Mouse (Mus musculus): ENCODE measurements around the gene Tbx10.

Tbx10 gene

DNA sequence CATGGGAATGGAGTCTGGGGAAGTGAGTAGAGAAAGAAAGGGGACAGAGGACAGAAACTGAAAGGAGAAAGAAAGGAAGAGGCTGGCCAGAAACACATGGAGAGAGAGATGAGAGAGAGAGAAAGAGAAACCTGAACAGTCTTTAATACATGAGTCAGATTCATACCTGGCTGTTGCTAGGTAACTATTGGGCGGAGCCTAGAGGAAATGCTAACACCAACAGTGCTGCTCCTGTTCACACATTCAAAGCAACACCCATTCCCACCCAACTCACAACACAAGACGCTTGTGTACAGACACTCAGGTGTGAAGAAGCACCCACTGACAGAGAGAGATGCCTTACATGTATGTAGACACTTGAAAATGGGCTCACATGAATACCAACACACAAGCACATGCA, 16.7 kb upstream of the Tbx10 start:
- no peak for DNase-seq (ENCODE audit: low read depth, low spot score)

GRCm38 (mm10) chr19:3980309-3980708, 12.2 kb upstream of the Tbx10 start:
- peak; percentile 87 for DNase-seq (ENCODE audit: low read depth, low spot score)

DNA sequence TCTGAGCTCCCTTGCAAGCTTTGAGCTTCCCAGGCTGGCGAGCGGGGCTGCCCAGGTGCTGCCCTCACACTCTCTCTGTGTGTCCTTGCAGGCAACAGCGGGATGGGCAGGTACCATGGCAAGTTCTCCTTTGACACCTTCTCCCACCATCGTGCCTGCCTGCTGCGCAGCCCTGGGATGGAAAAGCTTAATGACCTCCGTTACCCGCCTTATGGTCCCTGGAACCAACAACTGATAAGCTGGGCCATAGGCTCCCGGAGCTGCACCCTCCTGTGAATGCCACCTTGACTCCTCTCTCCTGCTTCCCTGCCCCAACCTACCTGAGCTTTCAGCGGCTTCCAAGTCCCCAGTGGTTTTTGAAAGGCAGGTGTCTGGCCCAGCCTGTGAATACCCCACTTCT, 11.6 kb upstream of the Tbx10 start:
- no peak for DNase-seq (ENCODE audit: low read depth, low spot score)

DNA sequence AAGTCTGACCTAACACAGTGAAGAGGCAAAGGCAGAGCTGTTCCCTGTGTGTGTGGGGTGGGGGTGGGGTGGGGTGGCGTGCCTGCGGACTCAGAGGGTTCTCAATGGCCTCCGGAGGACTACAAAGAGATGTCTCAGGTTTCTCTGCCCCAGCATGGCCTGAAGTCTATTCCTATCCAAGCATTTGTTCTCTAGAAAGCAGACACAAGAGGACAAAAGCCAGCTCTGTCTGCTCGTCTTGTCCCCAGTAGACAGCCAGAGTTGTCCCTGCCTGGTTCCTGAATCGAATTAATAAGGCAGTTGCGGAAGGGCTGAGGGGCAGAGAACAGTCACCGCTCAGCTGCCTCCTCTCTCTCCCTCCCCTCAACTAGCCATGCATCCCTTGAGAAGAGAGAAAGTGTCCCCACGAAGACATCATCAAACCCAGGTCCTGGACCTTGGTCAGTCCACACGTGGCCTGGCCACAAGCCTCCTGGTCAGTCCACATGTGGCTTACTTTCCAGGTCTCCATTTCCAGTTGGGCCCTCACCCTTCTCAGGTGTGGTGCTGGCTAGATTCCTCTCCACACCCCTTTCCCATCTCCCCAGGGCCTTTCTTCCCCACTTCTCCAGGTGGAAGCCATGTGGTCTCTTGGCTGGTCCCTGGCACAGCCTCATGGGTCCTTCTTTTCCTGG, 8.9 kb upstream of the Tbx10 start:
- peak; percentile 30 for DNase-seq (ENCODE audit: low read depth, low spot score)

DNA sequence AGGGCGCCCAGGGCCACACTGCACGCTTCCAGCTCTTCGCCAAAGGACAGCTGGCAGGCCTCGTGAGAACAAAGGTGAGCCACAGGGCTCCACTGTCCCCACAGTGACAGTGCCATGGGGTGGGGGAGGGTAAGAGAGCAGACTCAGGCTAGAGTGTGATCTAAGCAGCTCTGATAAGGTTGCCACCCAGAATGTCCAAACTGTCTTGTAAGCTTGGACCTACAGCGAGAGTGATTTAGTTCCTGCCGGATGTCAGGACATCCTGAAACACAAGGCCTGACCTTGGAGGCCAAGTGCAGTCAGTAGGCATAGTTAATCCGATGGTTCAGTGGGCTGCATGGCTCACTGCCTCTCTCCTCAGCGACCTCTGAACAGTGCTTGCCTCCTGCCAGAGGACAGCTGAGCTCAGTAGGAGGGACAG, 7.3 kb upstream of the Tbx10 start:
- DNase-seq (ENCODE audit: low read depth, low spot score): peak; percentile 58

DNA sequence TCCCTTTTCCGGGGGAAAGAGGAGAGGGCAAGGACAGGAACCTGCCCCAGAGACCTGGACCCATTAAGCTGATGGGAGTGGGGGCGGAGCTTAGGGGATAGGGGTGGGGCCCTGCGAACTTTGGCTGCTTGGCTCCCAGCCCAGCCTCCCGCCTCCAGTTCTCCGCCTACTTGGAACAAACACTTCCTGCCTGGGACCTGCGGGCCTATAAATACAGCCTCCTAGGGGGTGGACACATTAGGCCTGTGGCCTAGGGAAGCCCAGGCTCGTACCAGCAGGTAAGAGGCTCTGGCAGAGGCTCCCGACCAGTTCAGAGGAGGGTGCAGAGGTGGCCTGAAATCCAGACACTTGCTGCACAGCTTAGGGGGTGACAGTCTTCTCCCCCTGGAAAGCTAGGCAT, 6.2 kb upstream of the Tbx10 start, which contains the start of gene Acy3:
TSS of gene Acy3 (plus strand) at position 237 of the 400 bp plus-strand sequence.
- DNase-seq (ENCODE audit: low read depth, low spot score): peak; percentile 44

- DNase-seq (ENCODE audit: low read depth, low spot score): no peak
Observed at GRCm38 (mm10) chr19:3988066-3988465, 4.5 kb upstream of the Tbx10 start.

GRCm38 (mm10) chr19:3988750-3989149, 3.8 kb upstream of the Tbx10 start:
- DNase-seq (ENCODE audit: low read depth, low spot score): no peak

GRCm38 (mm10) chr19:3990804-3991203, 1.7 kb upstream of the Tbx10 start:
- DNase-seq (ENCODE audit: low read depth, low spot score): no peak

DNA sequence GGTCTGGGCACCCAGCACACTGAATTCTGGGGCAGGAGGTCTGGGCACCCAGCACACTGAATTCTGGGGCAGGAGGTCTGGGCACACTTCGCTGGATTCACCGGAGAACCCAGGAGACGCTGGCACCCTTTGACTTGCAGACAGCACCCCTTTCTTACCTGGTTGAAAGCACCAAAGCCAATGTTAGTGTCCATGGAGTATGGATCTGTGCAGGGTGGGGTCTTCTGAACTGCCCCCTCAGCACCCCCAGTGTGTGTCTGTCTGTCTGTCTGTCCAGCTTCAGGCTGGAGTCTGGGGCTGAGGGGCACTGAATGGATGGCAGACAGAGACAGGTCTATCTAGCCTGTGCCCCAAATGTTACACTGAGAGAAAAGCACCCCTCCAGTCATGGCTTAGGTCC, 990 bp upstream of the Tbx10 start:
- no peak for DNase-seq (ENCODE audit: low read depth, low spot score)

- DNase-seq (ENCODE audit: low read depth, low spot score): no peak
Observed at GRCm38 (mm10) chr19:3991966-3992365, 586 bp upstream of the Tbx10 start.

- DNase-seq (ENCODE audit: low read depth, low spot score): no peak
Observed at GRCm38 (mm10) chr19:3994932-3995331, 2.4 kb downstream of the Tbx10 start.

DNA sequence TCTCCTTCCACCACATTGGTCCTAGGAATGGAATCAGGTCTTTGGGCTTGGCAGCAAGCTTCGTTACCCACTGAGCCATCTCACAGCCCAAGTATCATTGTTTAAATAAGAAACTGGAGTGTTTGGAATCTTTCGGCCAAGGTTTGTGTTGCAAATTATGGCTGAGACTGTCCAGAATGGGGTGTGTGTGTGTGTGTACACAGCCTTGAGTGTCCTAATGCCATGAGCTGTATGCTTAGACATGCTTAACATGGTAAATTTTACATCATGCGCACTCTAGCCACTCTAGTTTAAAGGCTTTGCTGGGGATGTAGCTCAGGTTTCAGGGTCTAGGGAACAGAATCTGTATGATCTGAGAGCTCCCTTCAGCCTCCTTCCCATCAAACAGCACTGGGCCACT, 3.0 kb downstream of the Tbx10 start:
- no peak for DNase-seq (ENCODE audit: low read depth, low spot score)

DNA sequence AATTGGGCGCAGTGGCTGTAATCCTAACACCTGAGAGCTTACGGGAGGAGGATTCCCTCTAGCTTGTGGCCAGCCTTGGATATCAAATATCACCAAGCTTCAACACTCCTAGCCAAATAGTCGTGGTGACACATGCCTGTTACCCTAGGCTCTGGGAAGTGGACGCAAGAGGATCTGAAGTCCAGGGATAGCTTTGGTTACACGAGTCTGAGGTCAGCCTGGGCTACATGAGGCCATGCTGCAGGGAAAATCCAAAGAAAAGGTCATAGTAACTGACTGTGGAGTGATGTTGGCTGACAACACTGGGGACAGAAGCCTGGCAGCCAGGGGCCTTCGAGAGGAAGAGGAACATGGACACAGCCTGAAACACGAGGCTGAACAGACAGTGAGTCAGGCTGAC, 3.6 kb downstream of the Tbx10 start:
- no peak for DNase-seq (ENCODE audit: low read depth, low spot score)

DNA sequence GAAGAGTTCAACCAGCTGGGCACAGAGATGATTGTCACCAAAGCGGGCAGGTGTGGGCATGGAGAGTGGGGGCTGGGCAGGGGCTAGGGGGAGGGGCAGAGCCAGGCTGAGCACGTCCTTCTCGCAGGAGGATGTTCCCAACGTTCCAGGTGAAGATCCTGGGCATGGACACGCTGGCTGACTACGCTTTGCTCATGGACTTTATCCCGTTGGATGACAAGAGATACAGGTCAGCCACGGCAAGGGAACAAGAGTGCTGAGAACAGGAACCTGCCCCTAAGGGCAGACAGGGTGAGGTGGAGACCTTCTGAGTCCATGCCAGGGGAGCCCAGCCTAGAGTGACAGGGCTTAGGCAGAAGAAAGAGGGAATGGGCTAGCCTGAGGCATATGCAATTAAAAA, 4.2 kb downstream of the Tbx10 start:
- no peak for DNase-seq (ENCODE audit: low read depth, low spot score)

- DNase-seq (ENCODE audit: low read depth, low spot score): no peak
Observed at GRCm38 (mm10) chr19:3997231-3997630, 4.7 kb downstream of the Tbx10 start.

- DNase-seq (ENCODE audit: low read depth, low spot score): no peak
Observed at GRCm38 (mm10) chr19:3998335-3998734, 5.8 kb downstream of the Tbx10 start.

DNA sequence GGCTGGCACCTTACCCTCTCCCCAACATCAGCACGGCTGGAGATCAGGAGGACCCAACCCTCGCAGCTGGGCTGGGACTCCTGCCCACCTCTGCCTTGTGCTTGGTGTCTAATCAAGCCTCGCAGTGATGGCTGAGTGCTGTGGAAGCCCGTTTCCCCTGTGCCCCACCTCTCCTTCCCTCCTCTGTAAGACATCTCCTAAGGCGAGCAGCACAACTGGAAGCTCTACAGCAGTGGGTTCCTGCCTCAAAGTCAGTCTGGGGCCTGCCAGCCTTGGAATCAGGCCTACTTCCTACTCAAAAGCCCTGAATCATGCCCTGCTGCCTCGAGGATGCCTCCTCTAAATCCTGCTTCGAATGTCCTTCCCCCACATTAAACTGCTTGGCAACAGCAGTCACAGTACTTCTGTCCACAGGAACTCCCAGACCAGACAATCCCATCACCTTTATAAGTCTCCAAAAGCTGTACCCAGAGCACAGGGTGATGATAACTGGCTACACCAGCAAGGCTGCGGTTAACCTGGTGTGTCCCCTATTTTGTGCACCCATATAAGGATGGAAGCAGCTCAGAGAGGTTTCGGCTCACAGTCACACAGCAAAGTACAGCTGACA, 6.7 kb downstream of the Tbx10 start:
- DNase-seq (ENCODE audit: low read depth, low spot score): no peak

DNA sequence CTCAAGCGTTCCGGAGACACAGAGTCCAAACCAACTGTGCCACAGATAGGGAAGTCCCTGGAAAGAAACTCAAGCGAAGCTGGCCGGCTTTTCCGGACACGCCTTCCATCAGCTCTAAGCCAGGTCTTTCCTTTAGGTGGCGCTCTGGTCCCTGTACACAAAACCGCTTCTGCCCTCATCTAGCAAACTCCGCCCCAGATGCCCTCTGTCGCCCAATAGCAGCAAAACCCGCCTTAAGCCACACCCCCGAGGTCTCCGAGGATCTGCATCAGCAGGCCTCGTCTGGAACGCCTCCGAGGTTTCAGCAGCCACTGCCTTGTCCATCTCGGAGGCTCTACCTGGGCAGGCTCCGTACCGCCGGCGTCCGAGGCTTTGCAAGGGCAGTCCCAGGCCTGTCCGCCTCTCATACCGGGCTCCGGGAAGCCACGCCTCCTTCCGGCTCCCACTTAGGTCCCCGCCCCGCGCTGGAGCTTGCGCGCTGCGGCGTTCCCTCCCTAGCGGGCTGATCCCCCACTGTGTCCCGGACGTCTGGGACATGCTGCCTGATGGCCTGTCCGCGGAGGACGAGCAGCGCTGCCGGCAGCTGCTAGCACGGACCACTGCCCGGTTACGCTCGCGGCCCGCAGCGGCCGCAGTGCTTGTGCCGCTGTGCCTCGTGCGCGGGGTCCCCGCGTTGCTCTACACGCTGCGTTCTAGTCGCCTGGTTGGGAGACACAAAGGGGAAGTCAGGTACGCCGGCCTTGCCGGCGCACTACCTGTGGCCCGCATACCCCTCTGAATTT, 7.8 kb downstream of the Tbx10 start, which contains the start of the genes Nudt8 and Gm49405:
TSS of gene Nudt8 (plus strand) at position 462 of the 782 bp plus-strand sequence.
TSS of gene Gm49405 (plus strand) at position 508 of the 782 bp plus-strand sequence.
- DNase-seq (ENCODE audit: low read depth, low spot score): peak; percentile 98

DNA sequence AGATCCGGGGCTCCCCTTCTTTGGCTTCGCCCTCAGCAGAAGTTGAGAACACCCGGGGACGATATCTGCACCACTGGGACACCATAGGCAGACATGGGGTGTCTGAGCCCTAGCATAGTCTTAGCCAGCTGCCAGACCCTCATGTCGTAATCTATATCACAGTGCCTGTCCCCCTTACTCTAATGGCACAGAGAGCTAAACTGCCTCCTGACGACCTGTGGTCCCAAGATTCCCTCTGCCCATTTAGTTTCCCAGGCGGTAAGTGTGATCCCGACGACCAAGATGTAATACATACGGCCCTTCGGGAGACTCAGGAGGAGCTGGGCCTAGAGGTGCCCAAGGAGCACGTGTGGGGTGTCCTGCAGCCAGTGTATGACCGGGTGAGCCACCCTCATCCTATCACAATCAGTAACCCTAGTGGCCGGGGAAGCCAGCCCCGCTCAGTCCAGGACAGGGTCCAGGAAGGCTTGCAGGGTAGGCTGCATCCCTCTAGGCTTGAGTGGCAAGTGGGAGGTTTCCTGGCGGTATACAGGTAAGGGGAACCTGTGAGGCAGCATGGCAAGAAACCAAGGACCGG, 8.5 kb downstream of the Tbx10 start:
- peak; percentile 18 for DNase-seq (ENCODE audit: low read depth, low spot score)

DNA sequence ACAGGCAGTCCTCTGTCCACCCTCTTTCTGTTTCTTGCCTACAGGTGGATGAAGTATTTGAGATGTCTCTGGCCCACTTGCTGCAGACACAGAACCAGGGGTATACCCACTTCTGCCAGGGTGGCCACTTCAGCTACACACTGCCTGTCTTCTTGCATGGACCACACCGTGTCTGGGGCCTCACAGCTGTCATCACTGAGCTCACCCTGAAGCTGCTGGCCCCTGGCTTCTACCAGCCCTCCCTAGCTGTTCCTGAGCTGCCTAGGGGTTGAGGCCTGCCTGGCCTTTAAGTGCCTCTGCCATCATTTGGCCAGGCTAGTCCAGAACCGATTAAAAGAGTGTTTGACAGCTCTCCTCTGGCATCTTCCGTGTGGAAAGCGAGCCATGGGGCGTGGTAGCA, 9.2 kb downstream of the Tbx10 start:
- DNase-seq (ENCODE audit: low read depth, low spot score): no peak

DNA sequence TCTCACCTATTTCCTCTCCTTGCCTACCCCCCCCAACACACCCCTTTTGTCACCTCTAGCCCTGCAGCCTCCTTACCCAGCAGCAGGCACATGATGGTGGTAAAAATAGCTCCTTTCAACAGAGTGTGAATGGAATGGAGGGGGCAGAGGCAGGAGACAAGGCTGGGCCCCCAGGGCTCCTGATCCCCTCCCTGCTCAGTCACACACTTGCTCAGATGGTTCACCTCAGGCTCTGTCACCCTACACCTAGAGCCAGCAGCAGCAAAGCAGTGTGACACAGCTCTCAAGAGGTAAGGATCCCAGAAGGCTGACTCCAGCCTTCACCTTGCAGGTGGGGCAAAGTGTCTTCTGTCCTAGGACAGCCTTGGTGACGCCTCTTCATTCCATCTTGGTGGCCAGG, 10.6 kb downstream of the Tbx10 start, which contains the start of gene Doc2g:
TSS of gene Doc2g (plus strand) at position 202 of the 400 bp plus-strand sequence.
- DNase-seq (ENCODE audit: low read depth, low spot score): no peak

All from mesoderm, embryonic 11.5 days (tissue).